In genomic region chr15:100790219-100790618, GRCm38 (mm10) we compare ENCODE assay signal across 21 mouse cellular contexts. TPM values are rescaled to one million over a fixed set of nuclear protein-coding genes. Genes with fewer than 3 reads are reported as not detected.
A peak's percentile ranks its signal among the peaks of the same experiment; 100 is the strongest.
DNase-seq lines count a peak whose midpoint lies in the region; ATAC-seq and TF ChIP-seq lines count a peak whose summit lies in the region.
"Had no signal": no experiment of that assay in that cellular context is flagged by ENCODE, and none has a peak within 500 bp of the region (broad histone marks: within the 10 kb centered on the region; RNA-seq: fewer than 3 reads in every experiment).

No protein-coding gene starts in this region.

- peaks cover 16% of the 10 kb centered on the region for H3K4me1 ChIP-seq in ES-Bruce4 (ENCODE audit: control insufficient read depth, insufficient read depth, low read length)
- H3K4me1 ChIP-seq in ES-E14 (ENCODE audit: control insufficient read depth in 2 of 2, insufficient read depth in 2 of 2, low read length in 2 of 2, poor library complexity in 1 of 2) = peaks cover 7 to 18% of the 10 kb centered on the region in 2 experiments; a peak in 2 of 4 replicates
- no peaks in the 10 kb centered on the region for H3K4me1 ChIP-seq in hindbrain, embryonic 16.5 days (ENCODE audit: control insufficient read depth, insufficient read depth, low read depth, low read length)
- H3K4me1 ChIP-seq: embryonic facial prominence, embryonic 12.5 days; forebrain, embryonic 13.5 days; forebrain, embryonic 15.5 days had no signal

- no peaks in the 10 kb centered on the region for H3K27me3 ChIP-seq in ES-Bruce4 (ENCODE audit: control insufficient read depth, insufficient read depth, low read length, poor library complexity, severe bottlenecking)
- no peaks in the 10 kb centered on the region for H3K27me3 ChIP-seq in hindbrain, embryonic 16.5 days (replicated peaks; ENCODE audit: control insufficient read depth, insufficient read depth, low read length)
- H3K27me3 ChIP-seq: CH12.LX; embryonic facial prominence, embryonic 12.5 days; forebrain, embryonic 13.5 days; forebrain, embryonic 15.5 days had no signal

- no peak for DNase-seq in ES-E14 (ENCODE audit: low read depth, low spot score)
- peak; percentile 61 for DNase-seq in ZHBTc4 (ENCODE audit: low read depth, low spot score)
- DNase-seq in retina, embryonic 14.5 days (ENCODE audit: low spot score) = no peak
- DNase-seq: adrenal gland, adult 2 months; adrenal gland, postnatal 10 days; adrenal gland, postnatal 25 days; B cell, adult 2 months; cerebellum, adult 11 months; cerebellum, adult 18-20 months; cerebellum, adult 8-10 months; cerebellum, adult 9-11 months; cerebellum, postnatal 14 days; forebrain, postnatal 0 days had no signal

- TF ChIP-seq CTCF in ES-Bruce4 (IDR thresholded peaks at IDR 0.05; ENCODE audit: low read depth, low read length) = no peak

- WGBS in hindbrain, embryonic 16.5 days = 85% methylated on average over 6 of the region's 6 CpGs

- no peak for TF ChIP-seq POLR2A in ES-Bruce4 (IDR thresholded peaks at IDR 0.05; ENCODE audit: insufficient read depth, low read length)

- no peaks in the 10 kb centered on the region for H3K9me3 ChIP-seq in ES-Bruce4 (replicated peaks; ENCODE audit: control insufficient read depth, insufficient read depth, low read length, poor library complexity, severe bottlenecking)
- H3K9me3 ChIP-seq in ES-E14 (ENCODE audit: control insufficient read depth, insufficient read depth, low read depth, low read length) = no peaks in the 10 kb centered on the region
- no peaks in the 10 kb centered on the region for H3K9me3 ChIP-seq in hindbrain, embryonic 16.5 days (ENCODE audit: control insufficient read depth, low read length)
- H3K9me3 ChIP-seq: embryonic facial prominence, embryonic 10.5 days; embryonic facial prominence, embryonic 12.5 days; forebrain, embryonic 13.5 days; forebrain, embryonic 15.5 days had no signal

- ATAC-seq in hindbrain, embryonic 16.5 days = no peak
- ATAC-seq: CD4-positive, CD25-positive, alpha-beta regulatory T cell, adult 4 months; forebrain, embryonic 13.5 days; forebrain, embryonic 15.5 days; forebrain, postnatal 0 days had no signal

- H3K9ac ChIP-seq in ES-Bruce4 (ENCODE audit: low read depth, poor library complexity, severe bottlenecking) (peak overlapping the region; percentile 17; the same call in 1 of the 2 replicates), ES-E14 (ENCODE audit: insufficient read depth, low read depth, low read length, poor library complexity, severe bottlenecking) (peak overlapping the region; percentile 4; the same call in 1 of the 2 replicates)
- H3K9ac ChIP-seq in hindbrain, embryonic 16.5 days (ENCODE audit: low read depth, low read length) = no peak overlapping the region
- H3K9ac ChIP-seq: embryonic facial prominence, embryonic 12.5 days; forebrain, embryonic 13.5 days; forebrain, embryonic 15.5 days; forebrain, postnatal 0 days had no signal

- no peak overlapping the region for H3K4me2 ChIP-seq in hindbrain, embryonic 16.5 days (ENCODE audit: low read length)
- H3K4me2 ChIP-seq: embryonic facial prominence, embryonic 12.5 days; forebrain, embryonic 13.5 days; forebrain, embryonic 15.5 days had no signal

- no peak overlapping the region for H3K4me3 ChIP-seq in ES-Bruce4 (ENCODE audit: low read depth, low read length)
- H3K4me3 ChIP-seq in ES-E14 (ENCODE audit: insufficient read depth in 1 of 2, low read depth in 1 of 2, low read length in 2 of 2, poor library complexity in 1 of 2, severe bottlenecking in 1 of 2) = no peak overlapping the region
- H3K4me3 ChIP-seq in hindbrain, embryonic 16.5 days (ENCODE audit: low read length) = no peak overlapping the region
- H3K4me3 ChIP-seq: embryonic facial prominence, embryonic 10.5 days; embryonic facial prominence, embryonic 12.5 days; forebrain, embryonic 13.5 days; forebrain, embryonic 15.5 days had no signal

- in situ Hi-C loops in ES-E14 (cut with MboI; ENCODE audit: low sequenced_read_pairs in 2 of 2, unreplicated experiment in 2 of 2) = no loop called here

- H3K36me3 ChIP-seq in ES-Bruce4 (ENCODE audit: control insufficient read depth, insufficient read depth, low read length, poor library complexity, severe bottlenecking) (no peaks in the 10 kb centered on the region), ES-E14 (ENCODE audit: control insufficient read depth, insufficient read depth, low read length, poor library complexity, severe bottlenecking) (no peaks in the 10 kb centered on the region; the same call in 1 of the 2 replicates)
- H3K36me3 ChIP-seq in hindbrain, embryonic 16.5 days (ENCODE audit: control insufficient read depth, insufficient read depth, low read length) = peaks cover 17% of the 10 kb centered on the region

- TF ChIP-seq EP300 in ES-Bruce4 (IDR thresholded peaks at IDR 0.05; ENCODE audit: insufficient read depth, low read depth, low read length) = peak; percentile 78

- peak overlapping the region; percentile 3; the same call in 1 of the 2 replicates for H3K27ac ChIP-seq in ES-Bruce4 (ENCODE audit: insufficient read depth, low read length)
- no peak overlapping the region for H3K27ac ChIP-seq in ES-E14 (ENCODE audit: insufficient read depth, low read depth, low read length, poor library complexity, severe bottlenecking)
- no peak overlapping the region for H3K27ac ChIP-seq in hindbrain, embryonic 16.5 days (ENCODE audit: low read depth, low read length)
- H3K27ac ChIP-seq: embryonic facial prominence, embryonic 10.5 days; embryonic facial prominence, embryonic 12.5 days; forebrain, embryonic 13.5 days; forebrain, embryonic 15.5 days had no signal

TF ChIP-seq in ES-E14, 5 proteins besides CTCF, POLR2A, EP300 and RAD21:
- TF ChIP-seq HCFC1 (IDR thresholded peaks at IDR 0.05; ENCODE audit: borderline replicate concordance, insufficient read depth, low read length) (no peak), CHD2 (IDR thresholded peaks at IDR 0.05; ENCODE audit: low read depth, low read length) (no peak), ZC3H11A (IDR thresholded peaks at IDR 0.05; ENCODE audit: borderline replicate concordance, low read depth, low read length) (no peak)

RNA-seq across cellular contexts. Expression of gene Slc4a8, which starts 28.7 kb away (rescaled TPM):
- polyA plus RNA-seq in ES-Bruce4 (2011; ENCODE audit: insufficient read depth, insufficient read length, low read depth, missing spikeins) = 15.6 and 18.7 TPM in 2 replicates
- 25.6 and 40.3 TPM in 2 replicates for total RNA-seq in ES-E14 (2012; rRNA removed)
- polyA plus RNA-seq in hindbrain, embryonic 16.5 days (2015; fragmentation: Nextera tagmentation; extraction: Ambion mirVana) = 24.7 and 27.9 TPM in 2 replicates
